Mouse (Mus musculus) hindbrain, embryonic 10.5 days (tissue): ENCODE data around the gene Ccdc103. TPM values are rescaled to one million over a fixed set of nuclear protein-coding genes. Genes with fewer than 3 reads are reported as not detected.

Source experiments
- DNase-seq: peaks from one replicate; pipeline ENCODE4 v3.0.0-alpha.2; 2017; ENCODE audit warnings: low spot score
- H3K27ac ChIP-seq: fragments of 300-500 bp; sonication (generic); 2 replicates; pipeline ENCODE4 v1.5.1; 2016; ENCODE audit warnings: mild to moderate bottlenecking, moderate library complexity
- H3K27me3 ChIP-seq: fragments of 300-500 bp; sonication (generic); 2 replicates; pipeline ENCODE4 v1.6.1; 2016; ENCODE audit warnings: mild to moderate bottlenecking; ENCODE audit not compliant: poor library complexity, insufficient read depth, severe bottlenecking
- H3K36me3 ChIP-seq: fragments of 300-500 bp; sonication (generic); 2 replicates; pipeline ENCODE4 v1.6.1; 2016; ENCODE audit warnings: mild to moderate bottlenecking, moderate library complexity
- H3K4me1 ChIP-seq: fragments of 300-500 bp; sonication (generic); replicated peaks from 2 replicates; pipeline ENCODE4 v1.6.1; 2016; ENCODE audit warnings: mild to moderate bottlenecking
- H3K4me3 ChIP-seq: fragments of 300-500 bp; sonication (generic); 2 replicates; pipeline ENCODE4 v1.5.1; 2016; ENCODE audit warnings: mild to moderate bottlenecking, moderate library complexity
- H3K9me3 ChIP-seq: fragments of 300-500 bp; sonication (generic); 2 replicates; pipeline ENCODE4 v1.6.1; 2016; ENCODE audit warnings: mild to moderate bottlenecking, moderate library complexity
- WGBS: fragments of 180-500 bp; shearing (Covaris S2); methylation state at CpG from one replicate; pipeline ENCODE4 v1.1.7; 2016; 5-methylcytosine and 5-hydroxymethylcytosine counted together
- polyA plus RNA-seq: library from polyadenylated mRNA; unstranded; fragments of >200 nt; fragmentation: Nextera tagmentation; extraction: Ambion mirVana; gene quantifications from 2 replicates; pipeline ENCODE4 v1.2.1, GENCODE M21; 2016

The Ccdc103 gene
- polyA plus RNA-seq, 1 experiment from 2014 or later, result 1.9 TPM

- no peaks in the 10 kb centered on the region for H3K4me1 ChIP-seq
- peaks cover 99% of the 10 kb centered on the region for H3K36me3 ChIP-seq
- H3K27ac ChIP-seq, result no peak overlapping the region
- no peaks in the 10 kb centered on the region for H3K27me3 ChIP-seq
- DNase-seq, result no peak
- H3K9me3 ChIP-seq, result no peaks in the 10 kb centered on the region
- WGBS, result 94% methylated on average over 8 of the region's 8 CpGs
- no peak overlapping the region for H3K4me3 ChIP-seq
Measured at GRCm38 (mm10) chr11:102859933-102860332, 21.1 kb upstream of the Ccdc103 start.

DNA sequence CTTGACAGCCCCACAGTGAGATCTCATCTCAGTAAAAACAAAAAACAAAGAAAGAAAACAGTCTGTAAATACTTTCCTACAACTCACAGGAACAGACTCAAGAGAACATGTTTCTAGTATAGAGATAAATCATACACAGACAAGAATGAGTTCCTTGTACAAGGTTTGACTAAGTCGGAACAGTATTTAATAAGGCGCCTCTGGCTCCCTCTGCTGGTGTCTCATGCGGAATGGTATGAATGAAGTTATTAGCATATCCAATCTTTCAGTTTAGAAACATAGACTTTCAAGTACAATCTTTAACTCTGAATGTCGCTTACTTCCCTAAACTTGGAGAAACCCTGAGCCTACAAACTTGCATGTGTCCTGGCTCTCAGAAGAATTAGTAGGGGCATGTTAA, 16.7 kb upstream of the Ccdc103 start:
- no peak overlapping the region for H3K27ac ChIP-seq
- H3K27me3 ChIP-seq, result no peaks in the 10 kb centered on the region
- H3K4me3 ChIP-seq, result no peak overlapping the region
- no peaks in the 10 kb centered on the region for H3K9me3 ChIP-seq
- no peaks in the 10 kb centered on the region for H3K4me1 ChIP-seq
- peaks cover 99% of the 10 kb centered on the region for H3K36me3 ChIP-seq
- 54% methylated on average over 4 of the region's 4 CpGs for WGBS
- peak; percentile 67 for DNase-seq

DNA sequence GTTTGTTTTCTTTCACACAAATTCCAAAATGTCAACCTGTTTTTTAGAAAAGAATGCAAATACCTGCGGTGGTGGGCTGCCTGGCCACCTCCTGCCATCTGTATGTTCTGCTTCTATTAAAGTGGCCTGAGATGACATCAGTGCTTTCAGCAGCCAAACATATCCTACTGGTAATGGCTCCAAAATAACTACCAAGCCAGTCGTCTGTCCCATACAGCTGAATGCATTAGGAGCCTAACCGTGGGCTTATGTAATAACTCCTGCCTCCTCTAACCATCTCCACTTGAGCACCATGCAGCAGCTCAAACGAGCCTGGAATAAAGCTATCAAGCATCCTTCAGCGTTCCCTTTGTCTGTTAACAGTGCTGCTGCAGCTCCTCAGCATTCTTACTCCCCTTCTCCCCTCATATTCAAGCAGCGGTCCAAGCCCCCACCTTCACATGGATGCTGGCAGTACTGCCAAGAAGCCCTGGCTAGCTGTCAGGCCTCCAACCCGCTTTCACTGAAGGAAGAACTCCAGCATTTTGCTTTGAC, 6.1 kb upstream of the Ccdc103 start:
- H3K27me3 ChIP-seq, result no peaks in the 10 kb centered on the region
- no peak overlapping the region for H3K27ac ChIP-seq
- WGBS, result 93% methylated on average over 7 of the region's 7 CpGs
- H3K4me1 ChIP-seq, result peaks cover 11% of the 10 kb centered on the region
- H3K36me3 ChIP-seq, result peaks cover 73% of the 10 kb centered on the region
- H3K4me3 ChIP-seq, result no peak overlapping the region
- H3K9me3 ChIP-seq, result no peaks in the 10 kb centered on the region
- no peak for DNase-seq

DNA sequence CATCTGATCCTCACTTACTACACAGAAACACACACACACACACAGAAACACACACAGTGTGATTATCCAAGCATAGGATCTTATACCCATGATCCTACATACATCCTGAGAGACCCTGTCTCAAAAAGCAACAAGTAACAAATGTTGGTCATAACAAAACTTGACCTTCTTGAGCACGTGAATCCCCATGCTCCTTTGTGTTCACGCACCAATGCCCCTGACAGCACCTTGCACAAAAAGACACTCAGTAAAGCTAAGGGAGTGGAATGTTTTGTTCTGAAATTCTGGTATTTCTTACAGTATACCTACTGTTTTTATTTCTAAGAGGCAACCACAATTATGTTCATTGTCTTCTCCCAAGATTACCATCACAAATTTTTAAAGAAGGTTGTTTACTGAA, 1.4 kb upstream of the Ccdc103 start:
- WGBS, result 67% methylated on average over 2 of the region's 2 CpGs
- no peak overlapping the region for H3K27ac ChIP-seq
- no peak for DNase-seq
- H3K4me3 ChIP-seq, result peak overlapping the region; percentile 83
- H3K36me3 ChIP-seq, result peaks cover 37% of the 10 kb centered on the region
- peaks cover 21% of the 10 kb centered on the region for H3K4me1 ChIP-seq
- H3K27me3 ChIP-seq, result peaks cover 6% of the 10 kb centered on the region
- H3K9me3 ChIP-seq, result no peaks in the 10 kb centered on the region

GRCm38 (mm10) chr11:102881314-102882198, 552 bp downstream of the Ccdc103 start:
- peak; percentile 13 for DNase-seq
- peaks cover 13% of the 10 kb centered on the region for H3K27me3 ChIP-seq
- peaks cover 21% of the 10 kb centered on the region for H3K4me1 ChIP-seq
- peak overlapping the region; percentile 98 for H3K27ac ChIP-seq
- peaks cover 17% of the 10 kb centered on the region for H3K36me3 ChIP-seq
- no peaks in the 10 kb centered on the region for H3K9me3 ChIP-seq
- 18% methylated on average over 13 of the region's 13 CpGs for WGBS
- H3K4me3 ChIP-seq, result peak overlapping the region; percentile 83

- Histone ChIP-seq H3K4me1 (peaks cover 12% of the 10 kb centered on the region), H3K9me3 (no peaks in the 10 kb centered on the region), H3K27me3 (peaks cover 18% of the 10 kb centered on the region), H3K4me3 (no peak within 1 kb of the TSS), H3K27ac (no peak within 1 kb of the TSS), H3K36me3 (no peaks in the 10 kb centered on the region)
- WGBS, result 66% methylated on average over 10 of the region's 10 CpGs
- DNase-seq, result no peak
Measured at GRCm38 (mm10) chr11:102884616-102885219, 3.7 kb downstream of the Ccdc103 start, which contains the start of gene Fam187a. TSS of gene Fam187a (plus strand) at chr11:102885169.

GRCm38 (mm10) chr11:102887433-102887832, 6.4 kb downstream of the Ccdc103 start:
- 80% methylated on average over 5 of the region's 5 CpGs for WGBS
- H3K36me3 ChIP-seq, result no peaks in the 10 kb centered on the region
- no peak overlapping the region for H3K27ac ChIP-seq
- H3K4me1 ChIP-seq, result no peaks in the 10 kb centered on the region
- H3K9me3 ChIP-seq, result no peaks in the 10 kb centered on the region
- no peak overlapping the region for H3K4me3 ChIP-seq
- DNase-seq, result no peak
- H3K27me3 ChIP-seq, result peaks cover 37% of the 10 kb centered on the region

GRCm38 (mm10) chr11:102888135-102888534, 7.1 kb downstream of the Ccdc103 start:
- no peak overlapping the region for H3K27ac ChIP-seq
- no peaks in the 10 kb centered on the region for H3K36me3 ChIP-seq
- H3K27me3 ChIP-seq, result peaks cover 44% of the 10 kb centered on the region
- DNase-seq, result no peak
- 73% methylated on average over 3 of the region's 3 CpGs for WGBS
- no peaks in the 10 kb centered on the region for H3K9me3 ChIP-seq
- H3K4me3 ChIP-seq, result no peak overlapping the region
- peaks cover 4% of the 10 kb centered on the region for H3K4me1 ChIP-seq

DNA sequence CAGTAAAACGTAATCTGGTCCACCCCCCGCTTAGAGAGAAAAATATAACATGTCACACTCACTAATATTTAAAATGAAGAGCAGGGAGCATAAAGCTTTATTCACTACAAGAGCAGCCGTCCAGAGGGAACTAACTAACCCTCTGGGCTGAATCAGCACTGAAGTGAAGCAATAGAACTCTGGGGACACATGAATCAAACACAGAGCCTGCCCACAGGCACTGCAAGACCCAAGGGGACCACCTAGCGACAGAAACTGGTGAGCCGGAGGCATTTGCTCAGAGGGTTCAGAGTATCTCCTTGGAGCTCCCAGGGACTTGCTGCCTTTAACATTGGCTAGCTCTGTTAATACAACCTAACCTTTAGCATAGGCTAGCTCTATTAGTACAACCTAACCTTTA, 9.1 kb downstream of the Ccdc103 start:
- peaks cover 57% of the 10 kb centered on the region for H3K27me3 ChIP-seq
- H3K36me3 ChIP-seq, result no peaks in the 10 kb centered on the region
- H3K27ac ChIP-seq, result no peak overlapping the region
- no peak overlapping the region for H3K4me3 ChIP-seq
- H3K4me1 ChIP-seq, result peaks cover 9% of the 10 kb centered on the region
- WGBS, result 74% methylated on average over 5 of the region's 5 CpGs
- H3K9me3 ChIP-seq, result no peaks in the 10 kb centered on the region
- no peak for DNase-seq

- DNase-seq, result peak; percentile 72
- Histone ChIP-seq H3K36me3 (no peaks in the 10 kb centered on the region), H3K9me3 (no peaks in the 10 kb centered on the region), H3K27ac (peak overlapping the region; percentile 70), H3K27me3 (peaks cover 80% of the 10 kb centered on the region), H3K4me1 (peaks cover 22% of the 10 kb centered on the region), H3K4me3 (peak overlapping the region; percentile 46)
- 3% methylated on average over 43 of the region's 43 CpGs for WGBS
Measured at GRCm38 (mm10) chr11:102893015-102893651, 12.1 kb downstream of the Ccdc103 start.

DNA sequence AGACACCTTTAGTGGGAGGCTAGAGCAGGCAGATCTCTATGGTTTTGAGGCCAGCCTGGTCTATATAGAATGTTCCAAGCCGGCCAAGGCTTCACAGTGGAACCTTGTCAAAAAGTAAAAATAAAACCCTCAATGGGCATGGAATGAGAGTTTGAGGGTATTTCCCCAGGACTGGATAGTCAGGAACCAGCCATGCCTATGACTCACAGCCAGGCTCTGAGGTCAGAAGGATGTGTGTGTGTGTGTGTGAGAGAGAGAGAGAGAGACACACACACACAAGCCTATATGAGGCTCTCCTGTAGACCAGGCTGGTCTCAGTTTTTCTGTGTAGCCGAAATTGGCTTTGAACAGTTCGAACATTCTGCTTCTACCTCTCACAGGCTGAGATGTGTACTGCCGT, 13.7 kb downstream of the Ccdc103 start:
- Histone ChIP-seq H3K27me3 (peaks cover 87% of the 10 kb centered on the region), H3K9me3 (no peaks in the 10 kb centered on the region), H3K36me3 (no peaks in the 10 kb centered on the region), H3K4me3 (no peak overlapping the region), H3K27ac (no peak overlapping the region), H3K4me1 (peaks cover 27% of the 10 kb centered on the region)
- no peak for DNase-seq
- WGBS, result 88% methylated on average over 4 of the region's 4 CpGs

DNA sequence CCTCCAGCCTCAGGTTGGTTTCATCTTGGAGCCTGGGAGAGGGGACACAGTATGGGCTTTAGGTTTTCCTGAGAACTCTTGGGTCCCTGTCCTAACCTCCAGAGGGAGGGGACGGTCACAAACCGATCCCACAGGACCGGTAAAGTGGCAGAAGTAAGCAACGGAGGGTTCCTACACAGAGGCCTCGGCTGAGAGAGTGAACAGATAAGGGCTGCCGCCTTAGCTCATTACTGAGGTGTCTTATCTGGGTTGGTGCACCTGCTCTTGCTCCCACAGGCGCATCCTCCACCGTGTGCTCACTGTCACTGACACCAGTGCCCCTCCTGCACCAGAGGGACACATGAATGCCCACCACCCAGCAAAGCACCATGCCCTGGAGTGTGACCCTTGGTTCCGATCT, 14.8 kb downstream of the Ccdc103 start:
- no peak overlapping the region for H3K27ac ChIP-seq
- 80% methylated on average over 9 of the region's 9 CpGs for WGBS
- peaks cover 85% of the 10 kb centered on the region for H3K27me3 ChIP-seq

DNA sequence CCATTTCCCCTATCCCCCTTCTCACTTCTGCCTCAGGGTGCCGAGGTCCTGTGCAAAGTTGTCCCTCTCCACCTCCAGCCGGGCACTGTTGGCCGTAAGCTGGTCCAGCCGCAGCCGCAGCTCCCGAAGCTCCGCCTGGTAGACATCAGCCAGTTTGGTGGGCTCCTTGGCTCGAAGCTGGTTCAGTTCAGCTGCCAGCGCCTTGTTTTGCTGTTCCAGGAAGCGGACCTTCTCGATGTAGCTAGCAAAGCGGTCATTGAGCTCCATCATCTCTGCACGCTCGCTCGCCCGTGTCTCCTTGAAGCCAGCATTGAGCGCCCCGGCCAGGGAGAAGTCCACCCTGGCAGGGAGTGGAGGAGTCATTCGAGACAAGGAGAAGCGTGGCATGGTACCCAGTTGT, 15.6 kb downstream of the Ccdc103 start:
- peaks cover 76% of the 10 kb centered on the region for H3K27me3 ChIP-seq

More for the DNA sequence above, 14.8 kb downstream of the Ccdc103 start:
- no peak for DNase-seq
- Histone ChIP-seq H3K4me3 (no peak overlapping the region), H3K4me1 (peaks cover 29% of the 10 kb centered on the region), H3K36me3 (no peaks in the 10 kb centered on the region), H3K9me3 (no peaks in the 10 kb centered on the region)

More for the DNA sequence above, 15.6 kb downstream of the Ccdc103 start:
- Histone ChIP-seq H3K36me3 (no peaks in the 10 kb centered on the region), H3K27ac (no peak overlapping the region), H3K4me1 (peaks cover 30% of the 10 kb centered on the region), H3K9me3 (no peaks in the 10 kb centered on the region), H3K4me3 (no peak overlapping the region)
- WGBS, result 76% methylated on average over 20 of the region's 20 CpGs
- DNase-seq, result no peak
